Mouse (Mus musculus): ENCODE measurements at regions not wholly inside any gene's neighbourhood (a gene's known extent, or its start where the extent isn't known, plus 50 kb on each side); places are given as distances from the start of the nearest gene placed in this dataset.

GRCm38 (mm10) chr1:36009010-36009619, 59.1 kb upstream of the Hs6st1 start:
- TF ChIP-seq USF1 (IDR thresholded peaks at IDR 0.05; ENCODE audit: low read depth), result no peak
- no peak for TF ChIP-seq CTCF (IDR thresholded peaks at IDR 0.05; ENCODE audit: control insufficient read depth, insufficient read depth, insufficient read length)
- TF ChIP-seq MYOD1 (IDR thresholded peaks at IDR 0.05; ENCODE audit: control insufficient read depth, insufficient read length, low read depth), result no peak
- no peak for TF ChIP-seq MAX (IDR thresholded peaks at IDR 0.05)
- TF ChIP-seq MYOG (IDR thresholded peaks at IDR 0.05; ENCODE audit: control insufficient read depth, extremely low read depth, insufficient read length), result no peak

All from C2C12 (cell line).